Mouse (Mus musculus): ENCODE data around the gene Habp4.

Habp4 gene

GRCm38 (mm10) chr13:64178746-64179652, 17.4 kb downstream of the Habp4 start:
- no peak for DNase-seq (ENCODE audit: low read depth)

- peak; percentile 49 for DNase-seq (ENCODE audit: low read depth)
These were observed 18.7 kb downstream of the Habp4 start for GRCm38 (mm10) chr13:64180300-64180699.

- DNase-seq (ENCODE audit: low read depth) = peak; percentile 77
These were observed 19.3 kb downstream of the Habp4 start for GRCm38 (mm10) chr13:64180888-64181287.

GRCm38 (mm10) chr13:64182091-64182490, 20.5 kb downstream of the Habp4 start:
- DNase-seq (ENCODE audit: low read depth) = no peak

- no peak for DNase-seq (ENCODE audit: low read depth)
These were observed 22.0 kb downstream of the Habp4 start for GRCm38 (mm10) chr13:64183583-64183982.

GRCm38 (mm10) chr13:64184361-64184760, 22.7 kb downstream of the Habp4 start:
- no peak for DNase-seq (ENCODE audit: low read depth)

- DNase-seq (ENCODE audit: low read depth) = no peak
These were observed 23.6 kb downstream of the Habp4 start for GRCm38 (mm10) chr13:64185176-64185575.

GRCm38 (mm10) chr13:64185586-64185985, 24.0 kb downstream of the Habp4 start:
- no peak for DNase-seq (ENCODE audit: low read depth)

- no peak for DNase-seq (ENCODE audit: low read depth)
These were observed 24.9 kb downstream of the Habp4 start for GRCm38 (mm10) chr13:64186516-64186915.

GRCm38 (mm10) chr13:64187065-64187464, 25.4 kb downstream of the Habp4 start:
- DNase-seq (ENCODE audit: low read depth) = no peak

- DNase-seq (ENCODE audit: low read depth) = no peak
These were observed 36.3 kb downstream of the Habp4 start for GRCm38 (mm10) chr13:64197899-64198298.

- no peak for DNase-seq (ENCODE audit: low read depth)
These were observed 36.7 kb downstream of the Habp4 start for GRCm38 (mm10) chr13:64198310-64198709.

GRCm38 (mm10) chr13:64200911-64201310, 39.3 kb downstream of the Habp4 start:
- no peak for DNase-seq (ENCODE audit: low read depth)

GRCm38 (mm10) chr13:64204726-64205125, 43.1 kb downstream of the Habp4 start:
- DNase-seq (ENCODE audit: low read depth) = peak; percentile 38

- no peak for DNase-seq (ENCODE audit: low read depth)
These were observed 43.6 kb downstream of the Habp4 start for GRCm38 (mm10) chr13:64205186-64205585.

GRCm38 (mm10) chr13:64208146-64208545, 46.5 kb downstream of the Habp4 start:
- no peak for DNase-seq (ENCODE audit: low read depth)

GRCm38 (mm10) chr13:64211995-64212603, 50.5 kb downstream of the Habp4 start:
- DNase-seq (ENCODE audit: low read depth) = no peak

- DNase-seq (ENCODE audit: low read depth) = no peak
These were observed 53.3 kb downstream of the Habp4 start for GRCm38 (mm10) chr13:64214891-64215290.

- DNase-seq (ENCODE audit: low read depth) = no peak
These were observed 64.1 kb downstream of the Habp4 start for GRCm38 (mm10) chr13:64225738-64226137.

GRCm38 (mm10) chr13:64226725-64227124, 65.1 kb downstream of the Habp4 start:
- no peak for DNase-seq (ENCODE audit: low read depth)

GRCm38 (mm10) chr13:64233139-64233538, 71.5 kb downstream of the Habp4 start:
- no peak for DNase-seq (ENCODE audit: low read depth)

GRCm38 (mm10) chr13:64235062-64235715, 73.6 kb downstream of the Habp4 start:
- DNase-seq (ENCODE audit: low read depth) = no peak

- no peak for DNase-seq (ENCODE audit: low read depth)
These were observed 74.2 kb downstream of the Habp4 start for GRCm38 (mm10) chr13:64235777-64236176.

Measured in induced T-regulatory cell, adult 2 months (primary cell).